20 mouse cellular contexts compared by ENCODE assay signal in the genomic region with DNA sequence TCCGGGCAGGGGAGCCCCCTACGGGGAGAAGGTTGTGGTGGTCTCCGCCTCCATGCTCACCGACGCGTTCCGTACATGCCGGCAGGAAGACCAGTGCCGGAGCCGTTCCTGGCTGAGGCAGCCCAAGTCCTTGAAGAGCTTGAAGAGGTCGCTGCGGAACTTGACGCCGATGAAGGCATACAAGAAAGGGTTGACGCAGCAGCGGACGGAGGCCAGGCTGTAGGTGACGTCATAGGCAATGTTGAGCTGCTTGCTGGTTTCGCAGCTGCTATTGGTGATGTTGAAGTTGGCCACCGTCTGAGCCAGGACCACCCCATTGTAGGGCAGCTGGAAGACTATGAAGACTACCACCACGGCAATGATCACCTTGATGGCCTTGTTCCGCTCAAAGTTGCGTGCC. TPM values are rescaled to one million over a fixed set of nuclear protein-coding genes. Genes with fewer than 3 reads are reported as not detected.
DNase-seq lines count a peak whose midpoint lies in the region; ATAC-seq and TF ChIP-seq lines count a peak whose summit lies in the region.
"Had no signal": no experiment of that assay in that cellular context is flagged by ENCODE, and none has a peak within 500 bp of the region (broad histone marks: within the 10 kb centered on the region; RNA-seq: fewer than 3 reads in every experiment).

No protein-coding gene starts in this region.

- no peak overlapping the region for H3K9ac ChIP-seq in hindbrain, embryonic 16.5 days (ENCODE audit: low read depth, low read length)
- H3K9ac ChIP-seq in limb, embryonic 12.5 days (replicated peaks) = no peak overlapping the region
- H3K9ac ChIP-seq: forebrain, embryonic 12.5 days; hindbrain, embryonic 12.5 days; kidney, embryonic 15.5 days; liver, embryonic 14.5 days; midbrain, embryonic 15.5 days had no signal

- no peak for ATAC-seq in hindbrain, embryonic 16.5 days
- no peak for ATAC-seq in limb, embryonic 12.5 days (ENCODE audit: insufficient number of reproducible peaks, insufficient read depth, low FRiP score, low TSS enrichment, low read depth)
- ATAC-seq: intestine, embryonic 16.5 days; midbrain, embryonic 15.5 days had no signal

- H3K27ac ChIP-seq in heart, embryonic 10.5 days = peak overlapping the region; percentile 67
- 0 out of 2 replicates have a peak overlapping the region, but pooled peaks have one; percentile 37 for H3K27ac ChIP-seq in hindbrain, embryonic 10.5 days
- H3K27ac ChIP-seq in hindbrain, embryonic 16.5 days (ENCODE audit: low read depth, low read length) = no peak overlapping the region
- H3K27ac ChIP-seq in limb, embryonic 12.5 days = peak overlapping the region; percentile 81
- H3K27ac ChIP-seq: forebrain, embryonic 12.5 days; hindbrain, embryonic 12.5 days; liver, embryonic 14.5 days; midbrain, embryonic 15.5 days had no signal

- no peak overlapping the region for H3K4me2 ChIP-seq in hindbrain, embryonic 16.5 days (ENCODE audit: low read length)
- H3K4me2 ChIP-seq in limb, embryonic 12.5 days = no peak overlapping the region
- H3K4me2 ChIP-seq: forebrain, embryonic 12.5 days; hindbrain, embryonic 12.5 days; kidney, embryonic 15.5 days; midbrain, embryonic 15.5 days had no signal

- no peak for DNase-seq in heart, embryonic 10.5 days (ENCODE audit: low spot score)
- no peak for DNase-seq in heart, postnatal 4 days
- no peak for DNase-seq in hindbrain, embryonic 10.5 days (ENCODE audit: low spot score)
- DNase-seq in thymus, postnatal 10 days (ENCODE audit: low spot score in 2 of 2) = no peak
- DNase-seq: cerebellum, postnatal 10 days; embryo, embryonic 11 days; gastrocnemius, postnatal 14 days; left cerebral cortex, postnatal 4 days; right cerebral cortex, adult 18-20 months; thymus, postnatal 36 days had no signal

- no peaks in the 10 kb centered on the region for H3K27me3 ChIP-seq in heart, embryonic 10.5 days (ENCODE audit: insufficient read depth, poor library complexity, severe bottlenecking)
- 0 out of 2 replicates have a peak, but pooled peaks cover 4% of the 10 kb centered on the region for H3K27me3 ChIP-seq in hindbrain, embryonic 10.5 days (ENCODE audit: insufficient read depth, poor library complexity, severe bottlenecking)
- H3K27me3 ChIP-seq in hindbrain, embryonic 16.5 days (replicated peaks; ENCODE audit: control insufficient read depth, insufficient read depth, low read length) = no peaks in the 10 kb centered on the region
- peaks cover 56% of the 10 kb centered on the region for H3K27me3 ChIP-seq in E14TG2a.4 (ENCODE audit: insufficient read depth, low read length)
- no peaks in the 10 kb centered on the region for H3K27me3 ChIP-seq in limb, embryonic 12.5 days
- H3K27me3 ChIP-seq: forebrain, embryonic 12.5 days; kidney, embryonic 15.5 days; midbrain, embryonic 15.5 days had no signal

- H3K4me3 ChIP-seq in heart, embryonic 10.5 days = no peak overlapping the region
- H3K4me3 ChIP-seq in hindbrain, embryonic 10.5 days = no peak overlapping the region
- no peak overlapping the region for H3K4me3 ChIP-seq in hindbrain, embryonic 16.5 days (ENCODE audit: low read length)
- H3K4me3 ChIP-seq in E14TG2a.4 (replicated peaks; ENCODE audit: low read length) = peak overlapping the region; percentile 37; the same call in 1 of the 2 replicates
- H3K4me3 ChIP-seq in limb, embryonic 12.5 days (replicated peaks) = no peak overlapping the region
- H3K4me3 ChIP-seq: forebrain, embryonic 12.5 days; hindbrain, embryonic 12.5 days; kidney, embryonic 15.5 days; midbrain, embryonic 15.5 days had no signal

- 74% methylated on average over 23 of the region's 23 CpGs for WGBS in heart, embryonic 10.5 days
- WGBS in hindbrain, embryonic 10.5 days = 88% methylated on average over 23 of the region's 23 CpGs
- 89% methylated on average over 23 of the region's 23 CpGs for WGBS in hindbrain, embryonic 16.5 days
- 94% methylated on average over 23 of the region's 23 CpGs for WGBS in limb, embryonic 12.5 days

- H3K4me1 ChIP-seq in heart, embryonic 10.5 days = peaks cover 76% of the 10 kb centered on the region
- peaks cover 66% of the 10 kb centered on the region for H3K4me1 ChIP-seq in hindbrain, embryonic 10.5 days (replicated peaks)
- peaks cover 20% of the 10 kb centered on the region for H3K4me1 ChIP-seq in hindbrain, embryonic 16.5 days (ENCODE audit: control insufficient read depth, insufficient read depth, low read depth, low read length)
- peaks cover 95% of the 10 kb centered on the region for H3K4me1 ChIP-seq in E14TG2a.4 (replicated peaks; ENCODE audit: low read depth, low read length)
- H3K4me1 ChIP-seq in limb, embryonic 12.5 days (replicated peaks) = peaks cover 78% of the 10 kb centered on the region

- H3K9me3 ChIP-seq in heart, embryonic 10.5 days = no peaks in the 10 kb centered on the region
- H3K9me3 ChIP-seq in hindbrain, embryonic 10.5 days = no peaks in the 10 kb centered on the region
- no peaks in the 10 kb centered on the region for H3K9me3 ChIP-seq in hindbrain, embryonic 16.5 days (ENCODE audit: control insufficient read depth, low read length)
- no peaks in the 10 kb centered on the region for H3K9me3 ChIP-seq in E14TG2a.4 (ENCODE audit: low read length)
- no peaks in the 10 kb centered on the region for H3K9me3 ChIP-seq in limb, embryonic 12.5 days
- H3K9me3 ChIP-seq: forebrain, embryonic 12.5 days; hindbrain, embryonic 12.5 days; kidney, embryonic 15.5 days; midbrain, embryonic 15.5 days had no signal

- no peaks in the 10 kb centered on the region for H3K36me3 ChIP-seq in heart, embryonic 10.5 days
- H3K36me3 ChIP-seq in hindbrain, embryonic 10.5 days = no peaks in the 10 kb centered on the region
- H3K36me3 ChIP-seq in hindbrain, embryonic 16.5 days (ENCODE audit: control insufficient read depth, insufficient read depth, low read length) = no peaks in the 10 kb centered on the region
- no peaks in the 10 kb centered on the region for H3K36me3 ChIP-seq in E14TG2a.4 (ENCODE audit: insufficient read depth, low read length)
- H3K36me3 ChIP-seq in limb, embryonic 12.5 days = no peaks in the 10 kb centered on the region
- H3K36me3 ChIP-seq: forebrain, embryonic 12.5 days; hindbrain, embryonic 12.5 days; kidney, embryonic 15.5 days; midbrain, embryonic 15.5 days had no signal

- no peak for TF ChIP-seq CTCF in E14TG2a.4 (conservative IDR thresholded peaks at IDR 0.05; ENCODE audit: low read length)

RNA-seq across cellular contexts. Expression of gene Ccr7, which starts 9.9 kb away (rescaled TPM):
- 0.25 and 0.78 TPM in 2 replicates for polyA plus RNA-seq in heart, embryonic 10.5 days (2016; fragmentation: Nextera tagmentation; extraction: Ambion mirVana)
- total RNA-seq in heart, postnatal 4 days (2021) = under 1 TPM; 0.56 to 0.67 TPM
- 0.21 and 0.25 TPM in 2 replicates for polyA plus RNA-seq in hindbrain, embryonic 10.5 days (2016; fragmentation: Nextera tagmentation; extraction: Ambion mirVana)
- not detected in 2 replicates for polyA plus RNA-seq in hindbrain, embryonic 16.5 days (2015; fragmentation: Nextera tagmentation; extraction: Ambion mirVana)
- polyA plus RNA-seq in limb, embryonic 12.5 days (2016; fragmentation: Nextera tagmentation; extraction: Ambion mirVana) = 0.40 and 0.49 TPM in 2 replicates
- total RNA-seq: layer of hippocampus, adult 18-20 months; left cerebral cortex, postnatal 4 days had no signal
- polyA plus RNA-seq: forebrain, embryonic 12.5 days; midbrain, embryonic 15.5 days had no signal

RNA-seq across cellular contexts. Expression of gene Tns4, which starts 55.8 kb away (rescaled TPM):
- 0.36 TPM in 2 replicates for polyA plus RNA-seq in heart, embryonic 10.5 days (2016; fragmentation: Nextera tagmentation; extraction: Ambion mirVana)
- total RNA-seq in heart, postnatal 4 days (2021) = under 1 TPM in 1 of 2 experiments, not detected in 1; 0.14 TPM
- polyA plus RNA-seq in hindbrain, embryonic 10.5 days (2016; fragmentation: Nextera tagmentation; extraction: Ambion mirVana) = 0.67 and 1.0 TPM in 2 replicates
- polyA plus RNA-seq in hindbrain, embryonic 16.5 days (2015; fragmentation: Nextera tagmentation; extraction: Ambion mirVana) = 0.16 TPM in 2 replicates
- polyA plus RNA-seq in limb, embryonic 12.5 days (2016; fragmentation: Nextera tagmentation; extraction: Ambion mirVana) = 0.65 and 0.73 TPM in 2 replicates
- total RNA-seq: left cerebral cortex, postnatal 4 days had no signal
